Mouse (Mus musculus) lung, postnatal 0 days (tissue): ENCODE results near the gene Zdhhc5. TPM values are rescaled to one million over a fixed set of nuclear protein-coding genes. Genes with fewer than 3 reads are reported as not detected.
A peak's percentile ranks its signal among the peaks of the same experiment; 100 is the strongest.

Experiments
- ATAC-seq: fragments of 200-750 bp; cut with Nextera tagmentation; 2 replicates; pipeline ENCODE4 v1.8.0; 2017; ENCODE audit warnings: moderate library complexity
- DNase-seq: peaks from one replicate; pipeline ENCODE4 v3.0.0-alpha.2; 2016; ENCODE audit warnings: low spot score
- H3K27ac ChIP-seq: fragments of 300-500 bp; sonication (generic); 2 replicates; pipeline ENCODE4 v1.5.1; 2014; ENCODE audit warnings: antibody characterized with exemption, mild to moderate bottlenecking, low read length, mixed read lengths
- H3K27me3 ChIP-seq: fragments of 300-500 bp; sonication (generic); replicated peaks from 2 replicates; pipeline ENCODE4 v1.6.1; 2014; ENCODE audit warnings: low read length, mixed read lengths; ENCODE audit not compliant: insufficient read depth
- H3K36me3 ChIP-seq: fragments of 300-500 bp; sonication (generic); 2 replicates; pipeline ENCODE4 v1.6.1; 2014; ENCODE audit warnings: low read length, mixed read lengths; ENCODE audit not compliant: insufficient read depth
- H3K4me1 ChIP-seq: fragments of 300-500 bp; sonication (generic); 2 replicates; pipeline ENCODE4 v1.6.1; 2014; ENCODE audit warnings: antibody characterized with exemption, low read depth, low read length, mixed read lengths; ENCODE audit not compliant: insufficient read depth
- H3K4me2 ChIP-seq: fragments of 300-500 bp; sonication (generic); replicated peaks from 2 replicates; pipeline ENCODE4 v1.6.1; 2014; ENCODE audit warnings: low read depth, mild to moderate bottlenecking, low read length, moderate library complexity, mixed read lengths
- H3K4me3 ChIP-seq: fragments of 300-500 bp; sonication (generic); 2 replicates; pipeline ENCODE4 v1.5.1; 2014; ENCODE audit warnings: low read depth, low read length
- H3K9ac ChIP-seq: fragments of 300-500 bp; sonication (generic); replicated peaks from 2 replicates; pipeline ENCODE4 v1.6.1; 2014; ENCODE audit warnings: low read depth, mild to moderate bottlenecking
- H3K9me3 ChIP-seq: fragments of 300-500 bp; sonication (generic); 2 replicates; pipeline ENCODE4 v1.6.1; 2016; ENCODE audit warnings: low read length, mixed read lengths
- CTCF ChIP-seq: IDR thresholded peaks from 2 replicates; pipeline ENCODE4 v1.5.1; 2016; ENCODE audit warnings: antibody characterized with exemption, mild to moderate bottlenecking
- EP300 ChIP-seq: IDR thresholded peaks from 2 replicates; pipeline ENCODE4 v1.6.1; 2016; ENCODE audit warnings: antibody characterized with exemption, mild to moderate bottlenecking, control low read depth
- WGBS: fragments of 180-500 bp; shearing (Covaris S2); extraction: QIAGEN DNeasy Blood & Tissue Kit; methylation state at CpG from one replicate; pipeline ENCODE4 v1.1.7; 2014; 5-methylcytosine and 5-hydroxymethylcytosine counted together
- polyA plus RNA-seq: library from polyadenylated mRNA; unstranded; fragments of >200 nt; fragmentation: Nextera tagmentation; extraction: Ambion mirVana; gene quantifications from 2 replicates; pipeline ENCODE4 v1.2.1, GENCODE M21; 2015

Zdhhc5 gene
- polyA plus RNA-seq, 1 experiment from 2014 or later, result 15.8 TPM

DNA sequence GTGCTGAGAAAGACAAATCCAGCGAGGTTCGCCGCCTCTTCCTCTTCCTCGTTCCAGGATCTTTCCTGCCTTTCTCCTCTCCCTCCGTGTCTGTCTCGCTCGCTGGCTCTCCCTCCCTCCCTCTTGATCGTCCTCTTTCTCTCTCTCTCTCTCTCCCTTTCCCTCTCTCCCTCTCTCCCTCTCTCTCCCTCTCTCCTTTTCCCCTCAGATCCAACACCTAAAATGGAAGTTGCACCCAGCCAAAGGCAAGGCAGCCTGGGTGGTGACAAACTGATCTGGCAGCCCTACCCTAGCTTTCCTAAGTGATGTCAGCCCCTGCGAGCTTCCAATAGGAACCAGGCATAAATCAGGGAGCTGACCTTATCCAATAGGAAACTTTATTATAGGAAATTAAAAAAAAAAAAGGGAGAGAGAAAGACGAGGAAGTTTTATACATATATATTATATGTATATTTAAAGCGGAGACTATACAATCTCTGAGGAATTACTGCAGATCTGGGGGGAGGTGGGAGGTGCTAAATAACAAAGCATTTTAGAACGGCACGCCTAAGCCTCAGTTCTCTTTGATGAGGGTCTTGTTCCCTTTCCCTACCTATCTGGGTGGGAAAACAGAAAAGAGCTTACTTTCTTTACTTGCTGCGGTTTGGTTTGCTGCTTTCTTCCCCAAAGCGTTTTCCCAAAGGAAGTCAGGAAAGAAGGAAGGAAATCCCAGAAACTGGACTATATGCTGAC lies 64.3 kb downstream of the Zdhhc5 start, which contains the start of gene Ctnnd1:
Gene Ctnnd1 (minus strand): TSS at position 302 of the 732 bp plus-strand sequence.
- ATAC-seq (peak; percentile 100), DNase-seq (peak; percentile 99)
- no peaks in the 10 kb centered on the region for H3K9me3 ChIP-seq
- H3K4me1 ChIP-seq, result peaks cover 3% of the 10 kb centered on the region
- H3K4me3 ChIP-seq, result peak within 1 kb of the TSS; percentile 73
- TF ChIP-seq CTCF, result no peak
- TF ChIP-seq EP300, result peak; percentile 54
- under 1% methylated on average over 15 of the region's 15 CpGs for WGBS
- H3K9ac ChIP-seq, result peak within 1 kb of the TSS; percentile 82
- peak within 1 kb of the TSS; percentile 96 for H3K27ac ChIP-seq
- no peaks in the 10 kb centered on the region for H3K36me3 ChIP-seq
- H3K4me2 ChIP-seq, result peak within 1 kb of the TSS; percentile 69
- no peaks in the 10 kb centered on the region for H3K27me3 ChIP-seq

DNA sequence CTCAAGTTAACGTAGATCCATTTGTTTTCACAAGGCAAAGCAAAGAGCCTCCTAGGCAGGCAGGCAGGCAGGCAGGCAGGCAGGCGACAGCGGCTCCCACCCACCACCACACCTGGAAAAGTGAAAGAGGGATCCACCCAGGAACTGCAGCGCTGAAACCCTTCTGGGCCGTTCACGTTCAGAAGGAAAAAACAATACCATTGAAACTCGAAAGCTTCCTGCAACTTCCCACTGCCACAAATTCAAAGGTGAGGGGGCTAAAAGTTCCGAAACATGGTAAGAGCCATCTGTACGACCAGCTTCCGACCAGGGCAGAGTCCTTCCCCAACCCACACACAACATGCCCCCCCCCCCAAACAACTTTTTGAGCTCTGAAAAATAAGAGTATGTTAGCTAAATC lies 65.3 kb downstream of the Zdhhc5 start:
- H3K4me3 ChIP-seq, result peak overlapping the region; percentile 73
- H3K9ac ChIP-seq, result peak overlapping the region; percentile 80
- TF ChIP-seq CTCF, result no peak
- no peak for TF ChIP-seq EP300
- H3K9me3 ChIP-seq, result no peaks in the 10 kb centered on the region
- DNase-seq (peak; percentile 58), ATAC-seq (no peak)
- peaks cover 3% of the 10 kb centered on the region for H3K4me1 ChIP-seq
- no peaks in the 10 kb centered on the region for H3K36me3 ChIP-seq
- H3K27ac ChIP-seq, result peak overlapping the region; percentile 96
- peak overlapping the region; percentile 66 for H3K4me2 ChIP-seq
- 1% methylated on average over 10 of the region's 10 CpGs for WGBS
- H3K27me3 ChIP-seq, result no peaks in the 10 kb centered on the region

DNA sequence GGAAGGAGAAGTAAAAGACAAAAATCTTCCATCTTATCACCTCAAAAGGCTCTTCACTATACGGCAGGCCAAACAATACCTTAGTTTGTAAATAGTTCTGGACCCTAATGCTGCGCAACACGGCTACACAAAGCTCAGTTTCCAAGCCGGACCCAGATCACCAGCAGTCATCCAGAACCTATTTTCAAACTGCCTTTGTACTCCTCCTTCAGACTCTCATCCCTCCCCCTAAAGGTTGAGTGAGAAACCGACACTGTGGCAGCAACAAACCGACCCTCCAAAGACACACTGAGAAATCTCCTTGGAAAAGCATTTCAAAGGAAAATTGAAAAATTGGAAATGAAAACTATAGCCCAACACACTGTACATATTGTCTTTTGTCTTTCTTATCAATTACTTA lies 66.6 kb downstream of the Zdhhc5 start:
- no peaks in the 10 kb centered on the region for H3K27me3 ChIP-seq
- peak overlapping the region; percentile 60 for H3K27ac ChIP-seq
- DNase-seq (peak; percentile 61), ATAC-seq (no peak)
- H3K9me3 ChIP-seq, result no peaks in the 10 kb centered on the region
- no peaks in the 10 kb centered on the region for H3K36me3 ChIP-seq
- H3K4me1 ChIP-seq, result peaks cover 7% of the 10 kb centered on the region
- peak overlapping the region; percentile 48; the same call in 1 of the 2 replicates for H3K9ac ChIP-seq
- TF ChIP-seq EP300, result no peak
- TF ChIP-seq CTCF, result peak; percentile 45
- peak overlapping the region; percentile 66 for H3K4me2 ChIP-seq
- 10% methylated on average over 6 of the region's 6 CpGs for WGBS
- peak overlapping the region; percentile 73 for H3K4me3 ChIP-seq

GRCm38 (mm10) chr2:84647051-84647568 lies 67.9 kb downstream of the Zdhhc5 start:
- no peak overlapping the region for H3K9ac ChIP-seq
- no peaks in the 10 kb centered on the region for H3K36me3 ChIP-seq
- H3K4me1 ChIP-seq, result peaks cover 7% of the 10 kb centered on the region
- H3K27ac ChIP-seq, result no peak overlapping the region
- 70% methylated on average over 6 of the region's 6 CpGs for WGBS
- no peak for TF ChIP-seq CTCF
- no peak for TF ChIP-seq EP300
- H3K27me3 ChIP-seq, result no peaks in the 10 kb centered on the region
- ATAC-seq, result no peak
- DNase-seq, result no peak
- peak overlapping the region; percentile 66 for H3K4me2 ChIP-seq
- no peaks in the 10 kb centered on the region for H3K9me3 ChIP-seq
- peak overlapping the region; percentile 73; the same call in 1 of the 2 replicates for H3K4me3 ChIP-seq

DNA sequence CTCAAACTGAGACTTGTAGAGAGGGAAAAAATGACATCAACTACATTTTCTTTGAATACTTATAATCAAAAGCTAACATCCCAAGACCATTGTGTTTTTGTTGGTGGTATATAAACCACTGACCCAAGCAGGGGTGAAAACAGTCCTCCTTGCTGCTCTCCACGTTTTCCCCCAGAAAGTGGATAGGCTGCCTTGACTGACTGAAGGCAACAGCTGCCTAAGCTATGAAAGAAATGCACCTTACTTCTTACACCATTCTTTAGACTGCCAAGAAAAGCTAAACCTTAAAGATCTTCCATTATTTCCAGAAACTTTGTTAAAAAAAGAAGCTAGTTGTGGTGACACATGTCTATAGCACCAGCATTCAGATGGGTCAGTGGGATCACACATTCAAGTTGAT lies 68.8 kb downstream of the Zdhhc5 start:
- H3K27ac ChIP-seq, result 0 out of 2 replicates have a peak overlapping the region, but pooled peaks have one; percentile 11
- WGBS, result 41% methylated on average over 1 of the region's 1 CpGs
- ATAC-seq (no peak), DNase-seq (no peak)
- no peaks in the 10 kb centered on the region for H3K36me3 ChIP-seq
- no peaks in the 10 kb centered on the region for H3K9me3 ChIP-seq
- H3K4me2 ChIP-seq, result peak overlapping the region; percentile 17; the same call in 1 of the 2 replicates
- no peak overlapping the region for H3K4me3 ChIP-seq
- no peak overlapping the region for H3K9ac ChIP-seq
- TF ChIP-seq EP300 (no peak), CTCF (no peak)
- H3K4me1 ChIP-seq, result peaks cover 13% of the 10 kb centered on the region
- H3K27me3 ChIP-seq, result no peaks in the 10 kb centered on the region

DNA sequence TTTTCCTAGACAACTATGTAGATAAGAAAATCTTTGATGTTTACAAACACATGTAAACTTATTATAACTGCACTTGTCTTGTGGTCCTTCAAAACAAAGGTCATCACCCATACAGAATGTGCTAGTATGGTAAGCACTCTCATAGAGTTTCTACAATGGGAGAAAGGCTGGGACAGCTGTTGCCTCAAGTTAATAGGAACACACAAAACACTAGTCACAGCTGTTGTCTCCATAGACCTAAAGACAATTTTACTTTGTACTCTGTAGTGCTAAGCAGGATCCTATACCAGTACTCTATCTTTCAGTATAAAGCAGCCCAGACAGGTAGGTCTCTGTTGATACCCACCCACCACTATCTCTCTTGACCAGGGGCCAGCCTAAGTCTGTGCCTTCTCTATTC lies 74.1 kb downstream of the Zdhhc5 start:
- no peak for ATAC-seq
- H3K27ac ChIP-seq, result 0 out of 2 replicates have a peak overlapping the region, but pooled peaks have one; percentile 16

More for the DNA sequence above, 74.1 kb downstream of the Zdhhc5 start:
- DNase-seq, result no peak
- no peaks in the 10 kb centered on the region for H3K36me3 ChIP-seq
- H3K9ac ChIP-seq, result no peak overlapping the region
- peaks cover 51% of the 10 kb centered on the region for H3K4me1 ChIP-seq
- TF ChIP-seq EP300 (no peak), CTCF (no peak)
- no peaks in the 10 kb centered on the region for H3K9me3 ChIP-seq
- H3K4me2 ChIP-seq, result no peak overlapping the region
- H3K4me3 ChIP-seq, result no peak overlapping the region
- H3K27me3 ChIP-seq, result no peaks in the 10 kb centered on the region
